Mouse (Mus musculus) bone marrow, adult 2 months (tissue): Measurements from ENCODE around the gene Hdac8.

Experiments
- CTCF ChIP-seq: fragments of 200-500 bp; IDR thresholded peaks from 2 replicates; pipeline ENCODE4 v1.5.1; 2011; ENCODE audit warnings: low read length, control low read depth; ENCODE audit not compliant: control insufficient read depth, insufficient read depth
- POLR2A ChIP-seq: fragments of 200-500 bp; IDR thresholded peaks from 2 replicates; pipeline ENCODE4 v1.6.1; 2011; ENCODE audit warnings: low read depth, mild to moderate bottlenecking, control low read depth, low read length, borderline replicate concordance; ENCODE audit not compliant: control insufficient read depth

DNA sequence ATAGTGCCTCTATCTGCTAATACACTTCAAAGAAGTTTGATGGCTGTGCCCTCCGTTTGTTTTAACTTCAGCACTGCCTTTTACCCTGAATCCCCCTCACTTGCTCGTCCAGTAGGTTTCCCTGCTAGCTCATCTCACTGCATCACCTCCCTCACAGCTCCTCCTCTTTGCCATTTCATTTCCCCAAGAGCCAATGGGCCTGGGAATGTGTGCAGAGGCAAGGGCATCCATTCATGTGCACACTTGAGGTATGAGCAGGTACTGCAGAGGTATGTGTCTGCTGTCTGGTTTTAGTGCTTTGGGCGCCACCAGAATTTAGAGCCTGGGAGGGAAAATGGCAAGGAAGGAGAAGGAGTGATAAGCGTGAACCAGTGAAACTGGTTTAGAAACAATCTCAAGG is 199.4 kb downstream of the Hdac8 start:
- no peak for TF ChIP-seq POLR2A
- TF ChIP-seq CTCF, result no peak
